Mouse (Mus musculus): ENCODE measurements around the gene Zfp866.

Zfp866 gene

GRCm38 (mm10) chr8:69796721-69797345 is 5.9 kb upstream of the Zfp866 start:
- peak in 1 of 2 experiments; percentile 3 for DNase-seq

DNA sequence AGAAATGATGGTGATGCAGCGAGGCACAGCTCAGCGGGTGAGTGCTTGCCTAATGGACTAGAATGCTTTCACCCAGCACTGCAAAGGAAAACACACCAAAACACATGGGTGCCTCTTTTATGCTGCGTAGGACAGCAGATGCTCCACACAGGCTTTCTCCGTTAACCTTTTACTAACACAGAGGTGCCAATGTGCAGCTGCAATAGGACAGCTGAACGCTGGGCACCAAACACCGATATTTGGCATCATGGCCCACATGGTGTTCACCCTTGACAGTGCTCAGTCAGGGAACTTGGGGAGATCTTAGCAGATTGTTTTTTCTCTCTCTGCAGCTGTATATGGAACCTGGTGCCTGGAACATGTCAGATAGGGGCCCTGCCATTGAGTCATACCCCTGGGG is 3.9 kb upstream of the Zfp866 start:
- DNase-seq, result no peak

GRCm38 (mm10) chr8:69794096-69794495 is 3.1 kb upstream of the Zfp866 start:
- DNase-seq, result peak in 1 of 2 experiments; percentile 2

GRCm38 (mm10) chr8:69793666-69794065 is 2.7 kb upstream of the Zfp866 start:
- DNase-seq, result peak in 1 of 2 experiments; percentile 2

GRCm38 (mm10) chr8:69791415-69792068 is 564 bp upstream of the Zfp866 start:
- peak; percentile 44 to 57 for DNase-seq

GRCm38 (mm10) chr8:69790364-69790763 is 614 bp downstream of the Zfp866 start:
- no peak for DNase-seq

GRCm38 (mm10) chr8:69789731-69790130 is 1.2 kb downstream of the Zfp866 start:
- DNase-seq, result no peak

GRCm38 (mm10) chr8:69789105-69789504 is 1.9 kb downstream of the Zfp866 start:
- no peak for DNase-seq

- no peak for DNase-seq
Observed at GRCm38 (mm10) chr8:69777111-69777510, 13.9 kb downstream of the Zfp866 start.

- no peak for DNase-seq
Observed at GRCm38 (mm10) chr8:69775149-69775534, 15.8 kb downstream of the Zfp866 start.

- peak; percentile 78 to 90 for DNase-seq
Observed at GRCm38 (mm10) chr8:69774503-69775148, 16.4 kb downstream of the Zfp866 start, which contains the start of gene Gm20422. Gm20422 (minus strand) TSS chr8:69774886.

GRCm38 (mm10) chr8:69772106-69772505 is 18.9 kb downstream of the Zfp866 start:
- DNase-seq, result no peak

- no peak for DNase-seq
Observed at GRCm38 (mm10) chr8:69771221-69771620, 19.8 kb downstream of the Zfp866 start.

DNA sequence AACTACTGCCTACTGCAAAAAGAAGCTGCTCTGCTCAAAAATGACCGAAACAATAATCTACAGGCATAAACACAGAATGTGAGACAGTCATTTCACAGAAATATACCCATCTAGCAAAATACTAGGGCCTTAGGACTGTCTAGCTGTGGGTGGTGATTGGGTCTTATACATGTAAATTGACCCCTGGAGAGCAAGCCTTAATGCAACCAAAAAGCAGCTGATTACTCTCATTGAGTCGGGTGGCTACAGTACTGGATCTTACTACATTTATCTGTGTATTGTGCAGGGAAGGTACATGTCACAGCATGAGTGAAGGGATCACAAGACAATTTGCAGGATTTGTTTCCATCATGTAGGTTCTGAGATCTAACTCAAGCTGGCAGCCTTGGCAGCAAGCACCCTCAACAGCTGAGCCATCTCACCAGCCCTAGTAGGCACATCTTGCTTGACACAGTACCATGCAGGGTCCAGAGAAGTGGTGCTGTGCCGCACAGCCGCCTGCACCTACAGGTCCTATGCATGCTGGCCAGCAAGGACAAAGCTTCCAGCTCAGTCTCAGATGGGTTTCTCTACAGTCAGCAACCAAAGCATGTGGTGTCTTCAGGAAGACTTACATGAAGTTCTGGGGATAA is 29.0 kb downstream of the Zfp866 start:
- no peak for DNase-seq

DNA sequence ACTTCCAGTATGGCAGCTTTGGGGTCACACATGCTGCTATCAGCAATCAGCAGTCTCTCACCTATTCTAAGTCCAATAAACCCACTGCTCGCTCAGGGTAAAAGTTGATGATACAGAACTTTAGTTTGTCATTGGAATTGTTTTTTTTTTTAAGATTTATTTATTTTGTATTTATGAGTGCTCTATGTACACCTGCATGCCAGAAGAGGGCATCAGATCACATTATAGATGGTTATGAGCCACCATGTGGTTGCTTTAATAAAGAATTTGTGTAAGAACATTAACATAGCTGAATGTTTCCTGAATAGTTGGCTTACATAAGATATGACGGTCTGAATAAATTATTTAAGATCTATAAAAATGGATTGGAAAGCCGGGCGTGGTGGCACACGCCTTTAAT is 32.7 kb downstream of the Zfp866 start:
- no peak for DNase-seq

DNA sequence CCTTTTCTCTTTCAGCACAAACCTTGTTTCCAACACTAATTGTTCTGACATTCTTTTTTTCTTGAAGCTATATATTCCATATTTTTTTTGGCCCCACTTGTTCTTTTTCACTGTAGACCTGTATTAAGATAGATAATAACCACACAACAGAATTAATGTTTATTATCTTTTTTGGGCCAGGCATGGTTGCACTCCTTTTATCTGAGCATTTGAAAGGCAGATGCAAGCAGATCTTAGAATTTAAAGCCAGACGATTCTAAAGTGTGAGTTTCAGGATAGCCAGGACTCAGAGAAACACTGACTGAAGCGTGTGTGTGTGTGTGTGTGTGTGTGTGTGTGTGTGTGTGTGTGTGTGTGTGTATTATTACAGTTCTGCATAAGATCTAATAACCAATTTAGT is 38.5 kb downstream of the Zfp866 start:
- no peak for DNase-seq

DNA sequence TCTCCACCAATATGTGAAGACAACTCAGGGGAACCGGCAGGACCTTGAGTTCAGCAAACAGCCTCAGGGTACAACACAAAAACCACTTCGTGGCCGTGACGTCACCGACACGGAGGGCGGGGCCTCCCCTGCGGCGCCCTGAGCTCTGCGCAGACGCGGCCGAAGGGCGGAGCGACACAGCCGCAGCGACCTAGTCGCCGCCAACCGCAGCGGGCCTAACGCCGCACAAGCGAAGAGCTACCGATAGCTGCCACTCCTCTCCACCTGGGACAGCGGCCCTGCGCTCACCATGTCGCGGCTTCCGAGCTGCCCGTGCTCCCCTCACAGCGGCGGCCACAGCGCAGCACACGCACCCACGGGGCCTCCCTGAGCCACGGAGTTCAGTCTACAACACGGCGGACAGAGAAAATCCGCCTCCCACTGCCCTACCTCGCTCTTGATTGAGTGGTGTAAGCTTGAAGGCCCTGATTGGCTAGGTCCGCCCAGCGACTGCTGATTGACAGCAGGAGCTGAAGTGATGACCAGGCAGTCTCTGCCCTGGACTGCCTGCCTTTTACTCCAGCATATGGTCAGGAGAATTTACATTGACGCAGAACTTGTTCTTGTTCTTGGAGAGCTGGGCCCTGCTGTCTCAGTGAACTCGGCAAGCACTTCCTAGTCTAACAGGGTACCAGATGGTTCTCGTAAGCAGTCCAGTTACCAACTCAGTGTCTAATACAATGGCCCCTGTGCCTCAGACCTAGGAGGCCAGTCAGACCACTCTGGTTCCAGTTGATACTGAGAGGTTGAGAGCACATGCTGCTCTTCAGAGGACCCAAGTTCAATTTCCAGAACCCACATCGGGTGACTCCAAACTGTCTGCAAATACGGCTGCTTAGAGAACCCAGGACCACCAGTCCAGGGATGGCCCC is 41.2 kb downstream of the Zfp866 start, which contains the start of gene Zfp963:
TSS of gene Zfp963 (minus strand) at position 427 of the 911 bp plus-strand sequence.
- DNase-seq, result peak; percentile 92

GRCm38 (mm10) chr8:69741231-69741630 is 49.7 kb downstream of the Zfp866 start:
- DNase-seq, result no peak

- DNase-seq, result no peak
Observed at GRCm38 (mm10) chr8:69740763-69741162, 50.2 kb downstream of the Zfp866 start.

- DNase-seq, result no peak
Observed at GRCm38 (mm10) chr8:69735495-69735894, 55.5 kb downstream of the Zfp866 start.

GRCm38 (mm10) chr8:69717232-69717580 is 73.8 kb downstream of the Zfp866 start:
- DNase-seq, result no peak

Data from thymus, adult 18-20 months (tissue).